Mouse (Mus musculus): ENCODE data around the gene Gnaq. TPM values are rescaled to one million over a fixed set of nuclear protein-coding genes. Genes with fewer than 3 reads are reported as not detected.

The Gnaq gene
- polyA plus RNA-seq (2017; shearing (Covaris generic)) = 10 to 100 TPM; 12.1 to 13.6 TPM

GRCm38 (mm10) chr19:16132791-16132864, at the start of gene Gnaq:
Gene Gnaq, plus strand, starts transcription at chr19:16132831.

DNA sequence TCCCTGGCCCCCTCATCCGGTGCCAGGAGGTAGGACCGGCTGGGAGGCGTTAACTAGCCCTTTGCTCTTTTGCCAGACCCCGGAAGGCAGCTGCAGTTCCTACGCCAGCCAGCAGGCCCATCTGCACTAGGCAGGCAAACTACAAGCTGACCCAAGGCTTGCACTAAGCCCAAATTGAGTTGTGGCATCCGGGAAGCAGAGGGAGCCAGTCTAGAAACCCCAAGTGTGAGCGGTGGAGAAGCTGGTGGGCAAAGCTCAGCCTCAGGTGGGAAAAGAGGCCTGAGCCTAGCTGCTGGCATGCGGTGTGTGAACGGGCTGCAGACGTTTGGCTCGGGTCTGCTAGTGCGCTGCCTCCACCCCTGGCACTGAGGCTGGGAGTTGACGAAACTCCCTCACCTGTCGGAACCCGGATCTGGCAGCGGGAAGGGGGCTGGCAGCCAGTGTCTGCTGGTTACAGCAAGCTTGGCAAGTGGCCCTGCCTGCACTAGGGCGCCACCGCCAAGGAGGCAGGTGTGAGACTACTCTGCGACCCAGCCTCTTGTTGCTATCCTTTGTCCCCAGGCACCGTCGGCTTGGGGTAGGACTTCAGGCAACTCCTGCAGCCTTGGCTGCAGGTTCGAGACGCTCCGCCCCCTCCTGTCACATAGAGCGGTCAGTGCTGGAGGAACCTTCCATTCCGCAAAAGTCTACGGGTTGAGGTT, 303.1 kb downstream of the Gnaq start, which contains the start of gene Gna14:
Gene Gna14, plus strand, starts transcription at position 232 of the 701 bp plus-strand sequence.

Other genes starting within 250 kb of the Gnaq start
- 10 to 100 TPM; 29.1 to 36.2 TPM for gene Psat1, start 185.5 kb upstream of the Gnaq start, polyA plus RNA-seq (2017; shearing (Covaris generic))
- 10 to 100 TPM in 1 of 2 experiments, 1 to 10 TPM in 1; 6.3 to 10.2 TPM for gene Cep78, start 147.8 kb upstream of the Gnaq start, polyA plus RNA-seq (2017; shearing (Covaris generic))

All from inflammation-experienced regulatory T-cells (primary cell).